Mouse (Mus musculus) lung, embryonic 16.5 days (tissue): ENCODE results near the gene Fam227a. TPM values are rescaled to one million over a fixed set of nuclear protein-coding genes. Genes with fewer than 3 reads are reported as not detected.

Source experiments
- ATAC-seq: fragments of 200-750 bp; cut with Nextera tagmentation; 2 replicates; pipeline ENCODE4 v1.8.0; 2017; ENCODE audit warnings: low read depth, mild to moderate bottlenecking, moderate library complexity
- H3K27ac ChIP-seq: fragments of 300-500 bp; sonication (generic); 2 replicates; pipeline ENCODE4 v1.5.1; 2014; ENCODE audit warnings: mild to moderate bottlenecking, control low read depth, low read length
- H3K27me3 ChIP-seq: fragments of 300-500 bp; sonication (generic); 2 replicates; pipeline ENCODE4 v1.6.1; 2014; ENCODE audit warnings: low read depth, low read length, mixed read lengths; ENCODE audit not compliant: control insufficient read depth, insufficient read depth
- H3K36me3 ChIP-seq: fragments of 300-500 bp; sonication (generic); 2 replicates; pipeline ENCODE4 v1.6.1; 2014; ENCODE audit warnings: low read length; ENCODE audit not compliant: control insufficient read depth, insufficient read depth
- H3K4me1 ChIP-seq: fragments of 300-500 bp; sonication (generic); replicated peaks from 2 replicates; pipeline ENCODE4 v1.6.1; 2014; ENCODE audit warnings: low read length, mixed read lengths; ENCODE audit not compliant: control insufficient read depth, insufficient read depth
- H3K4me2 ChIP-seq: fragments of 300-500 bp; sonication (generic); 2 replicates; pipeline ENCODE4 v1.6.1; 2014; ENCODE audit warnings: low read depth, low read length, control low read depth
- H3K4me3 ChIP-seq: fragments of 300-500 bp; sonication (generic); 2 replicates; pipeline ENCODE4 v1.5.1; 2014; ENCODE audit warnings: mild to moderate bottlenecking, low read length, control low read depth
- H3K9ac ChIP-seq: fragments of 300-500 bp; sonication (generic); 2 replicates; pipeline ENCODE4 v1.6.1; 2014; ENCODE audit warnings: low read length, control low read depth
- H3K9me3 ChIP-seq: fragments of 300-500 bp; sonication (generic); 2 replicates; pipeline ENCODE4 v1.6.1; 2016; ENCODE audit warnings: low read length; ENCODE audit not compliant: control insufficient read depth
- WGBS: fragments of 180-500 bp; shearing (Covaris S2); extraction: QIAGEN DNeasy Blood & Tissue Kit; methylation state at CpG from one replicate; pipeline ENCODE4 v1.1.7; 2014; 5-methylcytosine and 5-hydroxymethylcytosine counted together
- polyA plus RNA-seq: library from polyadenylated mRNA; unstranded; fragments of >200 nt; fragmentation: Nextera tagmentation; extraction: Ambion mirVana; gene quantifications from 2 replicates; pipeline ENCODE4 v1.2.1, GENCODE M21; 2015

The Fam227a gene
- polyA plus RNA-seq, 1 experiment from 2014 or later: 1.4 TPM

DNA sequence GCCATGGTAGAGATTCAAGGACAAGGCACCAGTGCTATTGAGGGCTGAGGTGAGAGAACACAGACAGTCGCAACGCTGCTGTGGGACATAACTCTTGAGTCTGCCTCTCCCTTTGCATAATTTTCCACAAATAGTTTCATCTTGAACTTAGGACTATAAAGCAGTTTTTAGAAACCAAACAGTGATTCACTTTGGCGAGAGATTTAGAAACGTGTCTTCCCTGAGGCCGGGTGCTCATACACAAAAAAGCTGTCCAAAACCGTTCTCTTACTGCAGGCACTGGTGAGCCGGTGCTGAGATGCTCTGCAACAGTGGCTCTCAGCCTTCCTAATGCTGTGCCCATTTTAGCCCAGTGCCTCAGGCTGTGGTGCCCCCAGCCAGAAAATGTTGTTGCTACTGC is 50.5 kb downstream of the Fam227a start:
- Histone ChIP-seq H3K4me2 (no peak overlapping the region), H3K27me3 (no peaks in the 10 kb centered on the region), H3K9me3 (no peaks in the 10 kb centered on the region), H3K36me3 (no peaks in the 10 kb centered on the region; the same call in 1 of the 2 replicates), H3K9ac (no peak overlapping the region), H3K27ac (no peak overlapping the region), H3K4me1 (no peaks in the 10 kb centered on the region; the same call in 1 of the 2 replicates), H3K4me3 (no peak overlapping the region)
- no peak for ATAC-seq
- WGBS: 71% methylated on average over 7 of the region's 7 CpGs

DNA sequence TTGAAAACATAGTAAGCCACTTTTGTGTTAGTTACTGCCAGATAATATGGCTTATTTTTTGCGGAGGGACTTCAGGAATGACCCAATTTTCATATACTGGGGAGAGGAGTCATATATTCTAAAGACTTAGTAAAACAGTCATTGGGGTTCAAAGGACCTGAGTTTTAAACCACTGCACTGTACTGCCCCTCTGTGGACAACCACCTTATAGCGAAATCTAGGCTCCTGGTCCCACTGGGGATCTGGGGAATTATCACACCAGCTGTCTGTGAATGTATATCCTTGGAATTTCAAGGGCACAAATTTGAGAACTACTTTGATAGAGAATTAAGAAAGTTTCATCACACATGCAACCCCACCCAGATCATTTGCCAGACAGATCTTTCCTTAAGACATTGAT is 51.0 kb downstream of the Fam227a start:
- ATAC-seq: no peak
- WGBS: 52% methylated on average over 2 of the region's 2 CpGs
- Histone ChIP-seq H3K27ac (no peak overlapping the region), H3K36me3 (no peaks in the 10 kb centered on the region; the same call in 1 of the 2 replicates), H3K9me3 (no peaks in the 10 kb centered on the region), H3K4me1 (no peaks in the 10 kb centered on the region; the same call in 1 of the 2 replicates), H3K27me3 (no peaks in the 10 kb centered on the region), H3K4me3 (no peak overlapping the region), H3K4me2 (no peak overlapping the region), H3K9ac (no peak overlapping the region)

DNA sequence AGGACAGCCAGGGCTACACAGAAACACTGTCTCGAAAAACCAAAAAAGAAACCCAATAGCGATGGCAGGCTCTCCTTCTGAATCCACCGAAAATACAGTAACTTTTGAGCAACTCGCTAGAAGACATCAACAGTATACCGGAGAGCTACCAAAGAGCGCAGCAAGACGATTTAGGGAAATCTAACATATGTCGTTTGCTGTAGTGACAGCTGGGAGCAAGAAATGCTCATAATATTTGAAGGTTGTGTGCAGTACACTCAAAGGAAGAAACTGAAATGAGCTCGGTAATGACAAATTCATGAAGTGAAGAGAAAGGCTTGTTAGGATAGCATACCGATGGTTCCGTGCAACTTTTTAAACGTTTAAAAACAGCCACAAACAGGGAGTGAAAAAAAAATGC is 52.6 kb downstream of the Fam227a start:
- ATAC-seq: no peak
- H3K4me2 ChIP-seq: no peak overlapping the region
- H3K9me3 ChIP-seq: no peaks in the 10 kb centered on the region
- no peak overlapping the region for H3K27ac ChIP-seq
- H3K9ac ChIP-seq: no peak overlapping the region
- 82% methylated on average over 12 of the region's 12 CpGs for WGBS
- no peaks in the 10 kb centered on the region for H3K27me3 ChIP-seq
- no peak overlapping the region for H3K4me3 ChIP-seq
- no peaks in the 10 kb centered on the region; the same call in 1 of the 2 replicates for H3K36me3 ChIP-seq
- no peaks in the 10 kb centered on the region; the same call in 1 of the 2 replicates for H3K4me1 ChIP-seq

DNA sequence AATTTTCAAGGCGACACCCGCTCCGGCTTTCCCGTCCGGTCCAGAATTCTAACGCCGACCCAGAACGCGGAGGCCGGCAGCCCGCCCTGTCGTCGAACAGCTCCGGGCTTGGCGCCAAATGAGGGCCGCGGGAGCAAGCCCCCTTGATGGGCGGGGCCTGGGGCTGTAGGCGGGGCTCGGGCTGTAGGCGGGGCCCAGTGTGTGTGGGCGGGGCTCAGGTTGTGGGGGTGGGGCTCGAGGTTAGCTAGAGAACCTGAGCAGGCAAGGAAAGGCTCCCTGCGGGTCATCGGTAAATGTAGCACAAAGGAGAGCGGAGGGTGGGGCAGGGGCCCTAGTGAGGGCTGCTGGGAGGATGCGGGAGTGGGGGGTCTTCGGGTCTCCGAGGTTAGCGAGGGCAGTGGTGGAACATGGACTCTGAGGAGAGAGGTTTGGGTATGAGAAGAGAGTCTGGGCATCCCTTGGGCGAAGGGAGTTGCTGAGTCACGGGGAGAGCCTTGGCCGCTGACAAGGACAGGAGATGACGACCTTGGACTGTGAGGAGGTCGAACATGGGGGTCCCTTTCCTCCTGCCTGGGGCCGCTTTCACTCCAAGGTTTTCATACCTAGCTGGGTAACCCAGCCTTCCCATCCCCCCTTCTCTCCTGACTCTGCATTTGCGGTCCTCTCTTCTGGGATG is 53.6 kb downstream of the Fam227a start, which contains the start of gene Dmc1:
TSS of gene Dmc1 (minus strand) at position 120 of the 676 bp plus-strand sequence.
- Histone ChIP-seq H3K9ac (peak within 1 kb of the TSS; percentile 60), H3K27ac (no peak within 1 kb of the TSS), H3K4me1 (no peaks in the 10 kb centered on the region; the same call in 1 of the 2 replicates), H3K27me3 (no peaks in the 10 kb centered on the region), H3K4me3 (peak within 1 kb of the TSS; percentile 46), H3K4me2 (peak within 1 kb of the TSS; percentile 56), H3K36me3 (no peaks in the 10 kb centered on the region), H3K9me3 (no peaks in the 10 kb centered on the region)
- 9% methylated on average over 37 of the region's 37 CpGs for WGBS
- ATAC-seq: peak; percentile 74

DNA sequence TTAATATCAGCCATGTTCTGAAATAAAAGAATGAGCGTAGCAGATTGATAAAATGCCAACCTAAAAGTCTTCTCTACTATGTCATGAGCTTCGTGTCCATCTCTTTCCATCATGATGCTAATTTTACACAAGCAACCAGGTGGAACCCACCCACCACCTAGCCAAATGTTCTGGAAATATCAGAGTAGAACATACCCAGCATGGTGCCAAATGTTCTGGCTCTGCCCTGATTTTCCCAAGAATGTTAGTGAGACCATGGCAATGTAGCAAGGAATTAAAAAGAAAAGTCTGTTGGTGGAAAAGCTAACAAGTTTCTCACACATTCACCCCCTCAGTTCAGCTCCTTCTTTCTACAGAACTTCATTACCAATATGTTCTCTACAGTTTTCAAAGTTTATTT is 58.6 kb downstream of the Fam227a start:
- Histone ChIP-seq H3K9me3 (no peaks in the 10 kb centered on the region), H3K4me2 (no peak overlapping the region), H3K27ac (no peak overlapping the region), H3K27me3 (no peaks in the 10 kb centered on the region), H3K36me3 (no peaks in the 10 kb centered on the region), H3K4me1 (no peaks in the 10 kb centered on the region; the same call in 1 of the 2 replicates), H3K9ac (no peak overlapping the region), H3K4me3 (no peak overlapping the region)
- WGBS: 80% methylated on average over 2 of the region's 2 CpGs
- no peak for ATAC-seq

DNA sequence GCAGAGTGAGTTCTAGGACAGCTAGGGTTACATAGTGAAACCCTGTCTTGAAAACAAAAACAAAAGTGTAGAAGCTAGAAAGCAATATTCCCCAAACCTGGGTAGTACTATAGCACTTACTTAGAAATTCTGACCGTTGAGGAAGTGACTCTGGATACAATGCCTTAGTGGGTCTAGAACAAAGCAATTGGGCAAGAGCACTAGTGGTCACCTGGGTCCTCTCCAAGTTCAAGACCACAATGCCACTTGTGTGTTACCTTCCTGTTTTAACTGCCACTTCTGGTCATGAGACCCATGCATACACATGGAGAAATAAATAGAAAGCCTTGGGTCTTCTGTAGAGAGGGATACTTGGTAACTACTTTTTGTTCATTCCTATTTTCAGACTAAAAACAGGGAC is 60.0 kb downstream of the Fam227a start:
- no peak overlapping the region for H3K4me2 ChIP-seq
- no peak overlapping the region for H3K27ac ChIP-seq
- H3K27me3 ChIP-seq: no peaks in the 10 kb centered on the region
- no peak for ATAC-seq
- no peaks in the 10 kb centered on the region for H3K9me3 ChIP-seq
- 80% methylated on average over 1 of the region's 1 CpGs for WGBS
- no peaks in the 10 kb centered on the region for H3K36me3 ChIP-seq
- H3K4me1 ChIP-seq: no peaks in the 10 kb centered on the region
- H3K9ac ChIP-seq: no peak overlapping the region
- H3K4me3 ChIP-seq: no peak overlapping the region

DNA sequence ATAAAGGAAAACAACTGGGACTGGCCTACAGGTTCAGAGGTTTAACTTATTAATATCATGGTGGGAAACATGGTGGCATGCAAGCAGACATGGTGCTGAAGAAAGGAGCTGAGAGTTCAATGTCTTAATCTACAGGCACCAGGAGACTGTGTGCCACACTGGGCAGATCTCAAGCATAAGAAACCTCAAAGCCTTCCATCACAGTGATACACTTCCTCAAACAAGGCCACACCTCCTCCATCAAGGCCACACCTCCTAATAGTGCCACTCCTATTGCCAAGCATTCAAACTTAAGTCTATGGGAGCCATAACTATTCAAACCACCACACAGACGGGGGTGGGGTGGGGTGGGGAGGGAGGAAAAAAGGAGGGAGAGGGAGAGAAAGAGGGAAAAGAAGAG is 77.2 kb downstream of the Fam227a start:
- H3K27me3 ChIP-seq: no peaks in the 10 kb centered on the region
- no peaks in the 10 kb centered on the region for H3K4me1 ChIP-seq
- no peak overlapping the region for H3K4me2 ChIP-seq
- ATAC-seq: no peak
- H3K4me3 ChIP-seq: no peak overlapping the region
- H3K27ac ChIP-seq: no peak overlapping the region
- H3K9ac ChIP-seq: no peak overlapping the region
- H3K9me3 ChIP-seq: no peaks in the 10 kb centered on the region
- 55% methylated on average over 1 of the region's 1 CpGs for WGBS
- H3K36me3 ChIP-seq: no peaks in the 10 kb centered on the region

DNA sequence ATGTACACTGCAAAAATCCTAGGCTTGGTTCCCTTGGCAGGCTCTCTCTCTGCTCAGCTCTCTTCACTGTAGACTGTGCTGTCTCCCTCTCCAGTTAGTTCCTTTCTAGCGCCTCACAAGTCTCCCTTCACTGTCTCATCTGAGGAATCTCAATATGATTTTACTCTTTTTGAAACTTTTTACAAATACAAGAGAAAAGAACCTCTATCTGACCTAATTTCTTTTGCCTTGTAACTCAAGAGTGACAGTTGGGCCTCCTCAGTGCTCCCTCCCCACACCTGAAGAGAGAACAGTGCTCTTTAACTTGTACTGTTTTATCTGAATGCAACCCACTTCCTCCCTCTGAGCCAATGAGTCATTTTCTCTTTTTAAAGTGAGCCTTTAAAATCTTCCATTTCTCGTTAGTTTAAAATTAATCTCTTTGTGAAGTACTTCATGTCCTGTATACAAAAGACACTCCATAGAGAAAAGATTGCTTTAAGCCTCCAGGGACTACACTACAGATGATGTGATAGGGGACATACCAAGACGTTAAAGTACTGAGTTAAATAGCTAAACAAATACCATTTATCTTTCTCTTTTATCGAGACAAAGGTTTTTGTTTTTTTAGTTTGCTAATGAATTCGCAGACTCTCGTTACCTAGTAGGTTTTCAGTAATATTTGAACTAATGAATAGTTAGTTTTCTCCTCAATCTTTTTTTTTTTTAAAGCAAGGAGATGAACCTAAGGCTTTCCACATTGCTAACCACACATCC is 80.9 kb downstream of the Fam227a start:
- WGBS: 35% methylated on average over 6 of the region's 6 CpGs

DNA sequence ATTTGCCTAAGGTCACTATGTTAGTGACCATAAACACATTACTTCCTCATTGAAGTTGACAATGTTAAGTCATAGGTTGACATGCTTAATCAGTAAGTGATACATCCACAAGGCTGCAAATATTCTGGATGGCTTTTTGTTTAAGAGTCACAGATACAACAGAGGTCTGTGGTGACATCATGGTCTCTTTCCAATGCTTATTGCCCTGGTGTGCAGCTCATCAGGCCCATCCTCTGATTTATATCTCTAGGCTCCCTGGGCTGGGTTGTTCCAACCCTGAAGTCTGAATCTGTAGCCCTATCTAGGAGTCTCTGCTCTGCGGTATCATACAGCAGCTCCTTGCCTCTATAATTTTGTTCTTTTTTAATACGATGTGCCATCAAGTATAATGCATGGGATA is 81.8 kb downstream of the Fam227a start:
- no peaks in the 10 kb centered on the region for H3K4me1 ChIP-seq
- no peak overlapping the region for H3K9ac ChIP-seq
- no peak overlapping the region for H3K4me2 ChIP-seq
- 97% methylated on average over 2 of the region's 2 CpGs for WGBS
- H3K9me3 ChIP-seq: no peaks in the 10 kb centered on the region
- no peaks in the 10 kb centered on the region for H3K27me3 ChIP-seq
- no peak overlapping the region for H3K4me3 ChIP-seq
- no peak for ATAC-seq
- no peak overlapping the region for H3K27ac ChIP-seq
- no peaks in the 10 kb centered on the region for H3K36me3 ChIP-seq

More for the DNA sequence above, 80.9 kb downstream of the Fam227a start:
- Histone ChIP-seq H3K4me3 (no peak overlapping the region), H3K27ac (no peak overlapping the region), H3K4me1 (no peaks in the 10 kb centered on the region), H3K4me2 (no peak overlapping the region), H3K36me3 (no peaks in the 10 kb centered on the region), H3K9ac (no peak overlapping the region), H3K27me3 (no peaks in the 10 kb centered on the region), H3K9me3 (no peaks in the 10 kb centered on the region)
- ATAC-seq: no peak
